Mouse (Mus musculus) adipocyte (in vitro differentiated cells): ENCODE results near the gene B430218F22Rik.
"Not testable (repeated sequence)": the region's sequence is repeated elsewhere in the genome, so short reads cannot be mapped to it uniquely, and the experiment has no call there.

Source experiments
- DNase-seq: peaks from one replicate; pipeline ENCODE4 v3.0.0-alpha.2; 2016; ENCODE audit warnings: low spot score

Gene B430218F22Rik

DNA sequence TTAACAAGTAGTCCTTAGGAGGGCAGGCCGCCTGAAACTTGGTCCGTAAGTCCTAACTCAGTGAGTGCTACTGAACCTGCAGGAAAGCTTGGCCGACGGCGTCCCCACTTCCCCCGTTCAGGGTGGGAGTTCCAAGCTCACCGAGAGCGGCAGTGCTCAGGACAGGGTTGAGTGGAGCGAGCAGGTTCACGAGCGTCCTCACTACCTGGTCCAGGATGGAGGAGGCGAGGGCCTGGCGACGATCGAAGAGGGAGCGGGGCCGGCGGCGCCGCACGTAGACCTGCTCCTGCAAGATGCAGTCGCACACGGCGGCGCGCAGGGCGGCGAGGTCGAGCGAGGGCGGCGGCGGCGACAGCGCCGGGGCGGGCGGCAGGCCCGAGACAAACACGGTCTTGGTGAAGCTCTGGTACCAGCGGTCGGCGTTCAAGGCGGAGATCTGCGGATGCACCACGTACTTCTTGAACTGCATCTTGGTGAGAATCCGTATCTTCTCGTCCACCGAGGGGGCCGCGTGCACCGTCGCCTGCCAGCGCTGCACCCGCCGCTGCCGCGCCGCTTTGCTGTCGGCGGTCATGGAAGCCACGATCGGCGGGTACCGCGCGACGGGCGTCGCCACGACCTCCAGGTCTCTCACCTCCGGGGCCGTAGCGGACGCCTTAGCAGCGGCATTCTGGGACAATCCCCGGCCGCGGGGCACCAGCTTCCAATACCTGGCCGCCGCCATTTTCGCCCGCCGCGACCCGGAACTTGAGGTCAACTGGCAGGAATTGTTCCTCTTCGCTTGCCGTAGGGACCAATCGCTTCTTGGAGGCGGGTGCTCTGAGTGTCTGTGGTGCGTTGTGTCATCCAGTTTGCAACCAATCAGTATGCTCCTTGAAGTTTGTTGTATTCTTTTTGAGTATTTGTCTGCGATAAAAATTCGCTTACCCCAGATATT, at the start of gene B430218F22Rik, which contains the start of gene Mrps30:
Gene B430218F22Rik (plus strand): TSS at position 120 of the 937 bp plus-strand sequence.
Gene Mrps30 (minus strand): TSS at position 742 of the 937 bp plus-strand sequence.
- DNase-seq = peak; percentile 91

- peak; percentile 68 for DNase-seq
Measured at GRCm38 (mm10) chr13:118350257-118350656, 36.2 kb upstream of the B430218F22Rik start.

GRCm38 (mm10) chr13:118350870-118351269, 35.6 kb upstream of the B430218F22Rik start:
- DNase-seq = no peak

DNA sequence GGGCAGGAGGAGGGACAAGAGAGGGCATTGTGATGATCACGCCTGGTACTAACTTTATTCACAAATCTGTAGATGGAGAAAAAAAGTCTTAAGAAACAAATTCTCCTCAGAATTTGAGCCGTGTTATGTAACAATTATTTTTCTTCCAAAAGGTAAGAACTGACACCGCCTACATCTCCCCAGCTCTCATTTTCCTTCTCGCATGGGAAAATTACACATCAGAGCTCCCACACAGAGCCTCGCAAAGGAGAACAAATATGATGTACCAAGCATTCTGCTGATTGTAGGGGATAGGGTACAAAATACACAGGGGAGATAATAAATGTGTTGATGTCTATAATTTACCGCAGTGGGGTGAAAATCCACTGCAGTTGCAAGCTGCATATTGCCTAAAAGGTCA, 23.1 kb upstream of the B430218F22Rik start:
- DNase-seq = no peak

- no peak for DNase-seq
Measured at GRCm38 (mm10) chr13:118365774-118366173, 20.7 kb upstream of the B430218F22Rik start.

DNA sequence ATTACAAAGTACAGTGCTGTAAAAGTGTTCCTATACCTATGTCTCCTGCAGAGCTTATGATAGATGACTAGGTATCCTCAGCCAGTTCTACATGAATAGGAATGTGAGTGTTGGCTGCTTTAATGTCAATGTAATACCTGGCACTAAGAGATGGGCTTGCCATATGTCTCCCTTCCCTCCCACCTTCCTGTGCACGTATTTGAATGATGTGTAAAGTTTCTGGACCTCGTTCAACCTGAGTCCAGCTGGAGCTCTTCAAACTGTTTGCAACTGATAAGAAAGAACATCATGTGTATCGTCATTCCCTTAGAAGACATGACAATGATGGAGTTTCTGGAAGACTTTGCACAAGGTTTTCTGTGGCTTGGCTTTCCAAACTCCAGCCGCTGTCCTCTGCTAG, 13.6 kb upstream of the B430218F22Rik start:
- DNase-seq = no peak

DNA sequence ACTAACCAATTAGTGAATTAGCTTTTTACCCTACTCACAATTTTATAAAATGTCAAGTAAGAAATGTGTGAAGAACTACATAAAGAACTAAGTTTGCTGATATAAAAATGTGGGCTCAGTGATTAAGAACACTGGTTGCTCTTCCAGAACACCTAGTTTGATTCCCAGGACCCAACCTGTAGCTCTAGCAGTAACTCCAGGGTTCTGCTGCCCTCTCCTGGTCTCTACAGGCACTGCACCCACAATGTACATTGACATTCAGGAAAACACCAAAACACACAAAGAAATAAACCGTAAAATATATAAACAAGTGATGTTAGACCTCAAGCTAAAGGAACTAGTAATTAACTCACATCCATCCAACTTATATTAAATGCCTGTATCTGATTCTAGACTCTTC, 7.3 kb upstream of the B430218F22Rik start:
- DNase-seq = peak; percentile 26

- no peak for DNase-seq
Measured at GRCm38 (mm10) chr13:118380381-118380780, 6.0 kb upstream of the B430218F22Rik start.

- not testable (repeated sequence) for DNase-seq
Measured at GRCm38 (mm10) chr13:118387448-118387801, 995 bp downstream of the B430218F22Rik start.

DNA sequence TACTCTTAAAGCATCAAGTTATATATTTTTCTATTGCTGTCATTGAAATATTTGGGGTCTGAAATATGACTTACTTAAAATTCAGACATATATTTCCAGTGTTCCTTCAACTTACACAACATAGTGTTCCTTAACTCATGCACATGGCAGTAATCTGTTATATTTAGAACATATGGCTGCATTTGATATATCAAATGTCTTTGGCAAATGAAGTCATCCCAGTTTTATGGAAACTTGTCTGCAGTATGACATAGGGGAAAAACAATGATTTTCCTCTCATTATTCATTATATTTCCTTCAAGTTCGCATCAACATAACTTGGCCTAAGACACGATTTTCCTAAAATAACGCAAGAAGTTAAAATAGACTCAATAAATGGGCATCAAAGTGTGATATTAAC, 9.4 kb downstream of the B430218F22Rik start:
- DNase-seq = no peak

GRCm38 (mm10) chr13:118400340-118400739, 13.9 kb downstream of the B430218F22Rik start:
- no peak for DNase-seq

DNA sequence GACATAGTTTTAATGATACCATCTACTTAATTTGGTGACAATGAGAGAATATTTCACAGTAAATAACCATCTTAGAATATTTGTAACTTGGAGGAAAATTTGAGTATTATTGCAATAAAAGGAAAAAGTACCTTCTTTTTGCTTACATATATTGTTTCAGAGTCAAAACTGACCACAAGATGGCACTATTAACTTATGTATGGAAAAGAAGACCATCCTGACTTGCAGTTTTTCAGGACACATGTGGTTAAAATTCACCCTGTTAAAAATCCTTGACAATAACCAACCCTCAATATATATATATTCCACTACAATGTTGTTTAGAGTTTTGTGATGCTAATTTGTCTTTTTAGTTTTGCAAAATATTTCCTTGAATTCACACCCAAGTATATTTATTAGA, 17.1 kb downstream of the B430218F22Rik start:
- peak; percentile 78 for DNase-seq

GRCm38 (mm10) chr13:118411297-118411992, 25.0 kb downstream of the B430218F22Rik start:
- DNase-seq = peak; percentile 31

- no peak for DNase-seq
Measured at GRCm38 (mm10) chr13:118418163-118418562, 31.7 kb downstream of the B430218F22Rik start.

DNA sequence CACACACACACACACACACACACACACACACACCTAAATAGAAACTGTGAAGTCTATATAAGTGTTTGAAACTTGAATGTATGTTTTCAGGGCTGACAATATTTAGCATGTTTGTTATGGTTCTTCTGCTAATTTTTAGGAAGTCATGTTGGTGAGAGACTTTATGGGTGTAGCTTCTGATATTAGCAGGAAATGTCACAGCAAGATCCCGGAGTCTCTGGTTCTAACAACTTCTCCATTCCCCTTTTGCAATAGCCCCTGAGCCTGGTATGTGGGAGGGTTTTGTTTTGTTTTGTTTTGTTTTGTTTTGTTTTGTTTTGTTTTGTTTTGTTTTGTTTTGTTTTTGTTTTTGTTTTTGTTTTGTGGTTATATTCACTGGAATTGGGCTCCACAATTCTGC, 34.0 kb downstream of the B430218F22Rik start:
- no peak for DNase-seq

GRCm38 (mm10) chr13:118420847-118421246, 34.4 kb downstream of the B430218F22Rik start:
- DNase-seq = no peak
